Mouse (Mus musculus) natural killer cell, adult 2 months (primary cell): ENCODE results near the gene Slc45a3.

ENCODE experiments used
- DNase-seq, 2 experiments: peaks; one replicate each; pipeline ENCODE4 v3.0.0; 2022; ENCODE audit warnings: low spot score in 2 of 2

Slc45a3 gene

DNA sequence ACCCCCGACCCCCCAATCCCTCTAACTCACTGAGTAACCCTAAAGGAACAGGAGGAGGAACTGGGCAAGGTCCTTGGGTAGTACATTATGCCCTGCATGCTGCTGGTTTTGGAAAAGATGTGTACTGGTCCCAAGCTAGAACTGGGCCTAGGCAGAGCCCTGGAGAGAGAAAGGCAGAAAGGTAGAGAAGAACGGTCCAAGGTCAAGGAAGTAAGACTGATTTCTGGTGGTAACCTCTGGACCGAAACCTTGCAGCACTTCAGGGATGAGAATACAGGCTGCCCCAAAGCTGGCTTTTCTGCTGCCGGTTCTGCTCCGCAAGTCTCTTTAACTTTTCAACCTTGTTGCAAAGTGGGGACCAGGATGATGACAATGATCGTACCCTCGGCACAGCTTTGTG, 1.8 kb downstream of the Slc45a3 start:
- DNase-seq: no peak

- no peak for DNase-seq
Measured at GRCm38 (mm10) chr1:131965818-131966217, 3.1 kb downstream of the Slc45a3 start.

- DNase-seq: no peak
Measured at GRCm38 (mm10) chr1:131967336-131967735, 4.6 kb downstream of the Slc45a3 start.

- no peak for DNase-seq
Measured at GRCm38 (mm10) chr1:131968556-131968955, 5.8 kb downstream of the Slc45a3 start.

DNA sequence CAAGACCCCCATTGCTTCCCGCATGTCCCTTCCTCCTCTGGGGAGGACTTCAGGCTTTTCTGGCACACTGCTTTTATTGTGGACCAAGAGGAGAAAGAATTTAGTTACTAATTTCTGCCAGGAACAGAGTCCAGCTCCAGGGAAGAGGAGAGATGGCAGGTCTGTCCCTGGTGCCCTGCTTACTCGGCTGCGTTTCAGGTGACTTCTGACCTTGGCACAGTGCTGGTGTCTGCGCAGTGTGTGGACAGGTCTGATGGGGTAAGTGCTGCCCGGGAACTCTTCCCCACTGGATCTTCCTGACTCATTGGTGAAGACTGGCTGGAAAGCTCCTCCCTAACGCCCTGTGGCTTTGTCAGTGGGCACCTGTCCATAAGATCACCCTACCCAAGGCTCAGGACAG, 6.2 kb downstream of the Slc45a3 start:
- no peak for DNase-seq

GRCm38 (mm10) chr1:131969825-131970224, 7.1 kb downstream of the Slc45a3 start:
- DNase-seq: no peak

DNA sequence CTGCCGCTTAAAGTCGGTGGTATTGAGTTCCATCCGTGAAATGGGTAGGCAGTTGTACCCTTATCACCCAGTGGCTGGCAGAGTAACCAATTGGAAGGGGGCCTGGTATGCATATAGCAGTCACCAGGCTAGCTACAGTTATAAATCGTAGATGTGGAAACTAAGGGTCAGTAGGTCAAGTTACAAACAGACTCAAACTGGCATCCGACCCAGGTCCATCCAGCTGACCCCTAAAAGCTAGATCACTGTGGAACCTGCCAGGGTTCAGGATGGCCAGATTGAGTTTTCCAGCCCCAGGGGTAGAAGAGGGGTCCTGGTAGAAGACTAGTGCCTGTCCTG, 7.5 kb downstream of the Slc45a3 start:
- DNase-seq: no peak

GRCm38 (mm10) chr1:131970661-131971520, 8.1 kb downstream of the Slc45a3 start:
- DNase-seq: no peak

- no peak for DNase-seq
Measured at GRCm38 (mm10) chr1:131971771-131972497, 9.2 kb downstream of the Slc45a3 start.

GRCm38 (mm10) chr1:131972498-131973334, 9.9 kb downstream of the Slc45a3 start:
- no peak for DNase-seq

- DNase-seq: no peak
Measured at GRCm38 (mm10) chr1:131973991-131974390, 11.2 kb downstream of the Slc45a3 start.

DNA sequence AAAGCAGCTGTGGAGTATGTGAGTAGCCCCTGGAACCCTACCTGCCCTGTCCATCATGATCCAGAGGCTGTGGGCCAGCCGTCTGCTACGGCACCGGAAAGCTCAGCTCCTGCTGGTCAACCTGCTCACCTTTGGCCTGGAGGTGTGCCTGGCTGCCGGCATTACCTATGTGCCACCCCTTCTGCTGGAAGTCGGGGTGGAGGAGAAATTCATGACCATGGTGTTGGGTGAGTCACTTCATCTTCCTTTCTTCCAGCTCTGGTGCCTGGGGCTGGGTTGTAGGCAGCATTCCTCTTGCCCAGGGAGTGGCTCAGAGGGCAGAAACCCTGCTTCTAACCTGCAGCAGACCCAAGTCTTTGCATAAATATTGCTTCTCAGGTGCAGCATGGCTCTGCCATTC, 14.1 kb downstream of the Slc45a3 start:
- no peak for DNase-seq

DNA sequence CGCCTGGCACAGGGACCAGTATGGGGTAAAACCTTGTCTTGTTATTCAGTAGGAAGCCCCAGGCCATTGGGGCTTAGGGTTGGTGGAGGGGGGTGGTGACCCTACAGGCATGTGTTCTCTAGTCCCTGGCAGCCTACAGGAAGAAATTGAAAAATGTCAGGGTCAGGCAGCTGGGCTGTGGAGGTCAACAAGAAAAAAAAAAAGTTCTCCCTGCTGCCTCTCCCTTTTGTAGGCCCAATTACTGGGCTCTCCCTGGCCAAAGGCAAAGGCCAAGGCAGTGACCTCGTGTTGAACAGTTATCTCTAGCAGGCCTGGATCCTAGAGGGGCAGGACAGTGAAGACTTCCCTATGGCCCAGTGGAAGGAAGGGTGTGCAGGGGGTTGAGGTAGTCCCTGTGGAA, 17.7 kb downstream of the Slc45a3 start:
- no peak for DNase-seq

DNA sequence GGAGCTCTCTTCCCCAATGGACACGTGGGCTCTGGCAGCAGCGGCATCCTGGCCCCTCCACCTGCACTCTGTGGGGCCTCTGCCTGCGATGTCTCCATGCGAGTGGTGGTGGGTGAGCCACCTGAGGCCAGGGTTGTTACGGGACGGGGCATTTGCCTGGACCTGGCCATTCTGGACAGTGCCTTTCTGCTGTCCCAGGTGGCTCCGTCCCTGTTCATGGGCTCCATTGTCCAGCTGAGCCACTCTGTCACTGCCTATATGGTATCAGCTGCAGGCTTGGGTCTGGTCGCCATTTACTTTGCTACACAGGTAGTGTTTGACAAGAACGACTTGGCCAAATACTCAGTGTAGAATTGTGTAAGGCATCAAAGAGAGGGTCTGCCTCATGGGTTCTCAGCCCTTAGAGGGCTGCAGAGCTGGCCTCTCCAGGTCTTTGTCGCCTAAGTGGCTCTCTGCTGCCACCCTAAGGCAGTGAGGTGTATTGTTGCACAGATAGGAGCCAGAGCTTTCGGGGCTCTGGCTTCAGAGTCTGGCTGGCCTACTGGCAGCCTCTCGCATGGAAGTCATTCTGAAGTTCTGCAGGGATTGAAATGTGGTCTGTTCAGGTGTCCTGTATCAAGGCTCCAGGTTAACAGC, 18.7 kb downstream of the Slc45a3 start:
- peak; percentile 40 to 65 for DNase-seq

- DNase-seq: peak; percentile 66 to 79
Measured at GRCm38 (mm10) chr1:131982907-131983306, 20.1 kb downstream of the Slc45a3 start.

DNA sequence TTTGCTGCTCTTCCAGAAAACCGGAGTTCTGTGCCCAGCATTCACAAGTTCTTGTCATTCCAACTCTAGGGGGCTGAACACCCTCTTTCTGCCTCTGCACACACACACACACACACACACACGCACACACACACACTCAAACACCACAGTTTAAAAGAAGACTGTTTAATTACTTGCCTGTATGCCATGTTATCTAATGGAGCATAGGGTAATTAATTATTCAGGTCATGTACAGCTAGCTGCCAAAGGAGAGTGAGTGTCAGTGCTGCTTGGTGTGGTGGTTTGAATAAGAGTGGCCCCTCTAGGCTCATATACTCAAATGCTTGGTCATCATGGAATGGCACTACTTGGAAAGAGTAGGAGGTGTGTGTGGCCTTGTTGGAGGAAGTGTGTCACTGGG, 21.0 kb downstream of the Slc45a3 start:
- DNase-seq: no peak

GRCm38 (mm10) chr1:131987432-131987831, 24.7 kb downstream of the Slc45a3 start:
- no peak for DNase-seq

DNA sequence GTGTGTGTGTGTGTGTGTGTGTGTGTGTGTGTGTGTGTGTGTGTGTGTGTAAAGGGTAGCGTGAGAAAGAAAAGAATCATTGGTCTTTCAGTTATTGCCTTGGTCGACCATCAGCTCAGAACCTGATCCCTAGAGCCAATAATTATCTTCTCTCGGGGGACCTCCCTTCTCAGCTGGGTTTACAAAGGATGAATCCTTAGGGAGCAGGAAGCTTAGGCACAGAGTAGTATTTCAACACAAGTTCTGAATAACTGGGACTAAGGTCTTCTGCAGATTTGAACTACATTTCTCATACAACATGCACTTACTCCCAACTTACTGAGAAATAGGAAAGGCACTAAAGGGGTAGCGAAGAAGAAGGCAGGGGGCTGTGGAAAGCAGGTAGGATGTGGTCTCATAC, 26.7 kb downstream of the Slc45a3 start:
- no peak for DNase-seq

GRCm38 (mm10) chr1:131990083-131990760, 27.5 kb downstream of the Slc45a3 start:
- no peak for DNase-seq

GRCm38 (mm10) chr1:131992561-131993001, 29.8 kb downstream of the Slc45a3 start:
- DNase-seq: no peak
